Mouse (Mus musculus) lung, adult 2 months (tissue): ENCODE results near the gene Map6.

ENCODE experiments used
- CTCF ChIP-seq: fragments of 200-500 bp; IDR thresholded peaks from 2 replicates; pipeline ENCODE4 v1.5.1; 2011; ENCODE audit warnings: mild to moderate bottlenecking, low read length, control low read depth; ENCODE audit not compliant: insufficient read depth
- POLR2A ChIP-seq: fragments of 200-500 bp; IDR thresholded peaks from 2 replicates; pipeline ENCODE4 v1.6.1; 2011; ENCODE audit warnings: low read depth, mild to moderate bottlenecking, control low read depth, low read length, borderline replicate concordance; ENCODE audit errors: extremely low read depth

GRCm38 (mm10) chr7:99227267-99227666, 40.0 kb upstream of the Map6 start:
- TF ChIP-seq CTCF (no peak), POLR2A (no peak)
